ENCODE assay signal across 8 mouse cellular contexts in the genomic region with DNA sequence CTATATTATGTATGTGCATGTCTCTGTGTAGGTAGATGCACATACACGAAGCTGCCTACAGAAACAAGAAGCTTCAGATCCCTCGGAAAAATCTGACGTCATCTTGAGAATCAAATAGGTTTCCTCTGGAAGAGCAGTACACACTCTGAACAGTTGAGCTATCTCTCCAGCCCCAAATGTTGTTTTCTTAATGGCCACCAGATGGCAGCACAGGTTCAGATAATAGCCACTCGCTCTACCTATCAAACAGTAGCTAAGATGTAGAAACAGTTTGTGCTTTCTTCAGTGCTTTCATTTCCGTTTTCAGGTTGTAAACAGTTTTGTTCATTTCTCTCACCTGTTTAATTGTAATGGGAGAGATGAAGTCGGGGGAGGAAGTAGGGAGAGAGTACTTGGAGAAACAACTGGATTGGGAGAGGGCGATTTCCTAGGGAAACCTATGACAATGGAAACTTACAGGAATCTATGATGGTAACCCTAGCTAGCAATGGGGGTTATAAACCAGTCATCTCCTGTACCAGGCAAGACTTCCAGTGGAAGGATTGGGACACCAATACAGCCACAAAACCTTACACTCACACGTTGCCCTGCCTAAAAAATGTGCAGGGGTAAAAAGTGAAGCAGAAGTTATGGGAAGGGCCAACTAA. TPM values are rescaled to one million over a fixed set of nuclear protein-coding genes. Genes with fewer than 3 reads are reported as not detected.
DNase-seq lines count a peak whose midpoint lies in the region; ATAC-seq lines count a peak whose summit lies in the region.
"Had no signal": no experiment of that assay in that cellular context is flagged by ENCODE, and none has a peak within 500 bp of the region (broad histone marks: within the 10 kb centered on the region; RNA-seq: fewer than 3 reads in every experiment).

No protein-coding gene starts in this region.

- no peak overlapping the region for H3K9ac ChIP-seq in hindbrain, embryonic 11.5 days (ENCODE audit: low read depth, low read length)

- H3K4me3 ChIP-seq in hindbrain, embryonic 11.5 days (ENCODE audit: low read depth, low read length): no peak overlapping the region
- H3K4me3 ChIP-seq: megakaryocyte, embryonic 14.5 days had no signal

- no peaks in the 10 kb centered on the region for H3K36me3 ChIP-seq in hindbrain, embryonic 11.5 days (ENCODE audit: control insufficient read depth, insufficient read depth, low read length)

- WGBS in hindbrain, embryonic 11.5 days: 27% methylated on average over 8 of the region's 8 CpGs

- H3K9me3 ChIP-seq in hindbrain, embryonic 11.5 days (ENCODE audit: control insufficient read depth, low read length): no peaks in the 10 kb centered on the region
- H3K9me3 ChIP-seq: megakaryocyte, embryonic 14.5 days had no signal

- H3K4me1 ChIP-seq in hindbrain, embryonic 11.5 days (replicated peaks; ENCODE audit: control insufficient read depth, insufficient read depth, low read length): no peaks in the 10 kb centered on the region

- peak; percentile 93 for ATAC-seq in hindbrain, embryonic 11.5 days (ENCODE audit: low FRiP score)

- no peak overlapping the region for H3K27ac ChIP-seq in hindbrain, embryonic 11.5 days (ENCODE audit: low read depth, low read length)

- no peak overlapping the region for H3K4me2 ChIP-seq in hindbrain, embryonic 11.5 days (replicated peaks; ENCODE audit: low read depth, low read length)

- DNase-seq in ES-CJ7 (ENCODE audit: low read depth, low spot score) (peak; percentile 73), adipocyte (ENCODE audit: low spot score) (peak; percentile 82)
- peak; percentile 51 for DNase-seq in embryo, embryonic 11.5 days (ENCODE audit: low read depth, low spot score)
- peak; percentile 80 for DNase-seq in hindbrain, embryonic 11.5 days (ENCODE audit: low spot score)
- DNase-seq in layer of hippocampus, adult 9-11 months: peak; percentile 19
- DNase-seq in lung, postnatal 14 days: peak; percentile 36
- peak; percentile 54 for DNase-seq in right cerebral cortex, postnatal 25 days

- H3K27me3 ChIP-seq in hindbrain, embryonic 11.5 days (ENCODE audit: control insufficient read depth, insufficient read depth, low read length): no peaks in the 10 kb centered on the region
- H3K27me3 ChIP-seq: megakaryocyte, embryonic 14.5 days had no signal

RNA-seq across cellular contexts. Expression of a gene that starts 8.2 kb away (rescaled TPM):
- polyA plus RNA-seq in hindbrain, embryonic 11.5 days (2014; fragmentation: Nextera tagmentation; extraction: Ambion mirVana): not detected in 2 replicates

RNA-seq across cellular contexts. Expression of a gene that starts 27.0 kb away (rescaled TPM):
- not detected in 2 replicates for polyA plus RNA-seq in hindbrain, embryonic 11.5 days (2014; fragmentation: Nextera tagmentation; extraction: Ambion mirVana)

Comparison
In these comparisons a context has a peak if more than half of its experiments do, and no peak if none do; other contexts are left out.
1. DNase-seq: peak in every context shown above with its lines; median percentile 82 in adipocyte; 80 in hindbrain, embryonic 11.5 days; 73 in ES-CJ7; 54 in right cerebral cortex, postnatal 25 days; 51 in embryo, embryonic 11.5 days; 36 in lung, postnatal 14 days; 19 in layer of hippocampus, adult 9-11 months.